Mouse (Mus musculus) lung, postnatal 36 days (tissue): ENCODE data around the gene Foxe1.
A peak's percentile ranks its signal among the peaks of the same experiment; 100 is the strongest.

Experiments
- DNase-seq: peaks from one replicate; pipeline ENCODE4 v3.0.0; 2022; ENCODE audit warnings: mixed read lengths

Gene Foxe1

GRCm38 (mm10) chr4:46343596-46344260 is at the start of gene Foxe1:
Foxe1 (plus strand) TSS chr4:46343609.
- no peak for DNase-seq

- DNase-seq: peak; percentile 72
These were observed 39.3 kb upstream of the Foxe1 start for GRCm38 (mm10) chr4:46304071-46304470.

GRCm38 (mm10) chr4:46304757-46305384 is 38.5 kb upstream of the Foxe1 start:
- peak; percentile 86 for DNase-seq

GRCm38 (mm10) chr4:46305436-46305835 is 38.0 kb upstream of the Foxe1 start:
- peak; percentile 5 for DNase-seq

- DNase-seq: peak; percentile 61
These were observed 36.1 kb upstream of the Foxe1 start for GRCm38 (mm10) chr4:46307341-46307740.

GRCm38 (mm10) chr4:46307869-46308268 is 35.5 kb upstream of the Foxe1 start:
- DNase-seq: peak; percentile 21

GRCm38 (mm10) chr4:46311631-46312030 is 31.8 kb upstream of the Foxe1 start:
- DNase-seq: no peak

- DNase-seq: no peak
These were observed 21.5 kb upstream of the Foxe1 start for GRCm38 (mm10) chr4:46321730-46322389.

- DNase-seq: no peak
These were observed 20.7 kb upstream of the Foxe1 start for GRCm38 (mm10) chr4:46322715-46323114.

GRCm38 (mm10) chr4:46328906-46329305 is 14.5 kb upstream of the Foxe1 start:
- DNase-seq: no peak

- DNase-seq: no peak
These were observed 7.6 kb upstream of the Foxe1 start for GRCm38 (mm10) chr4:46335846-46336245.

- no peak for DNase-seq
These were observed 5.4 kb upstream of the Foxe1 start for GRCm38 (mm10) chr4:46337990-46338389.

GRCm38 (mm10) chr4:46339026-46339425 is 4.4 kb upstream of the Foxe1 start:
- DNase-seq: no peak

GRCm38 (mm10) chr4:46339584-46339983 is 3.8 kb upstream of the Foxe1 start:
- DNase-seq: no peak

- DNase-seq: no peak
These were observed 1.4 kb upstream of the Foxe1 start for GRCm38 (mm10) chr4:46341831-46342680.

GRCm38 (mm10) chr4:46342711-46343286 is 610 bp upstream of the Foxe1 start:
- DNase-seq: no peak

- no peak for DNase-seq
These were observed 879 bp downstream of the Foxe1 start for GRCm38 (mm10) chr4:46344288-46344687.

- DNase-seq: no peak
These were observed 1.8 kb downstream of the Foxe1 start for GRCm38 (mm10) chr4:46345056-46345772.

- no peak for DNase-seq
These were observed 2.3 kb downstream of the Foxe1 start for GRCm38 (mm10) chr4:46345773-46346100.

GRCm38 (mm10) chr4:46346221-46346620 is 2.8 kb downstream of the Foxe1 start:
- DNase-seq: no peak

GRCm38 (mm10) chr4:46347141-46347540 is 3.7 kb downstream of the Foxe1 start:
- no peak for DNase-seq
